Mouse (Mus musculus) T-cell, adult 2 months (primary cell): ENCODE measurements around the gene Ppfibp2.

Experiments used
- DNase-seq: peaks from one replicate; pipeline ENCODE4 v3.0.0; 2022; ENCODE audit warnings: low spot score

Ppfibp2 gene

GRCm38 (mm10) chr7:107757308-107758151, 162.5 kb downstream of the Ppfibp2 start, which contains the start of gene Cyb5r2:
Cyb5r2 (minus strand) TSS chr7:107758032.
- no peak for DNase-seq

GRCm38 (mm10) chr7:107770812-107771211, 175.8 kb downstream of the Ppfibp2 start:
- DNase-seq, result no peak

GRCm38 (mm10) chr7:107778216-107778615, 183.2 kb downstream of the Ppfibp2 start:
- no peak for DNase-seq

DNA sequence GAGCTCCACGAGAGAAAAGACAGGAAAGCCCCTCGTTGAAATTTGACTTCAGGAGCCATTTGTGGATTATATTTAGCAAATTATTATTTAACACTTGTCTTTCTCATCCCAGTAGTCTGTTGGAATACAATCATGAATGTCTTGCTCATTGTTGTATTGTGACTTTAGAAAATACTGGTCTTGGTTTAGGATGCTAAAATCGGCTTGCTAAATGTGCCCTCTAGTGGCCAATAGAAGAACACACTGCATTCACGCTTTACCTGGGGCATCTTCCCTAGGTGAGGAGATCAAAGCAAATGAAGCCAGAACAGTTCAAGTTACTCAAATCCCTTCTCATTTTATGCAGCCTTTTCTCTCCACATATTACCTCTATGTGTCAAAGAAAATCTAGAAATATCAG, 184.6 kb downstream of the Ppfibp2 start:
- peak; percentile 5 for DNase-seq

DNA sequence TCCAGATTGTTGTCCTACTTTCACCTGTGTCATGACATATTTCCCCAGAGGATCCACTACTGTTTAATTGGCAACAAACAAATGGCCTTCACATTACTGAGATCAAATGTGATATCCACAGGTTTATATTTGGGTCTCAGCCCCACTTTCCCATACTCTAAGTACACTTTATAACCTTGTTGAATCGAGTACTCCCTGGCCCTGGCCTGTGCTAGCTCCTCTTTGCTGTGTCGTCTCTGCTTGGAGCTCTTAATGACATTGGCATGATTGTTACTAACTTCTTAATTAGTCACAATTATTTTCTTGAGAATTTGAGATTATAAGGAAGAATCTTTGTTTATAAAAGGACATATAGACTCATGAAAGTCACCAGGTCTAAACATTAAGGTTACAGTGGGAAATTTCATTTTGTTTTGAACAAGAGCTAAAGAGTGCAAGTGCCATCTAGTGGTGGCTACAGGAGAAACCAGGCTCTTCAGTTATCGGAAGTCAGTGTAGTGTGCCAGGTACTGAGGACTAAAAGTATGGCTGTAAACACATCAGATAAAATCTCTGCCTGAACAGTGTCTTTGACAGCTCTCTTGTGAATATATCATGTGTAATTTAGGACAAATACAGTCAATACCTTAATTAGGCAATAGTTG, 193.1 kb downstream of the Ppfibp2 start:
- no peak for DNase-seq

GRCm38 (mm10) chr7:107796500-107796899, 201.5 kb downstream of the Ppfibp2 start:
- no peak for DNase-seq
